Mouse (Mus musculus) brain, embryonic 14.5 days (tissue): Measurements from ENCODE around the gene Asic1.

Experiments
- CTCF ChIP-seq: fragments of 200-500 bp; IDR thresholded peaks from 2 replicates; pipeline ENCODE4 v1.5.1; 2012; ENCODE audit warnings: inconsistent platforms, mild to moderate bottlenecking, moderate library complexity, borderline replicate concordance; ENCODE audit not compliant: insufficient read depth, insufficient read length; ENCODE audit errors: extremely low read depth
- POLR2A ChIP-seq: fragments of 200-500 bp; IDR thresholded peaks from 2 replicates; pipeline ENCODE4 v1.6.1; 2012; ENCODE audit warnings: mild to moderate bottlenecking, inconsistent platforms, borderline replicate concordance; ENCODE audit not compliant: poor library complexity, insufficient read depth, insufficient read length, severe bottlenecking; ENCODE audit errors: extremely low read depth

- TF ChIP-seq POLR2A (peak; percentile 91), CTCF (peak; percentile 89)
Observed at GRCm38 (mm10) chr15:99701999-99702900, 32.1 kb downstream of the Asic1 start, which contains the start of gene Smarcd1.
